Mouse (Mus musculus) thymus, adult 2 months (tissue): ENCODE measurements around the gene Dek.

Experiments used
- CTCF ChIP-seq: fragments of 200-500 bp; IDR thresholded peaks from 2 replicates; pipeline ENCODE4 v1.5.1; 2012; ENCODE audit warnings: mild to moderate bottlenecking, control low read depth, low read length, moderate library complexity, borderline replicate concordance; ENCODE audit not compliant: control insufficient read depth, poor library complexity, insufficient read depth; ENCODE audit errors: extremely low read depth
- POLR2A ChIP-seq: fragments of 200-500 bp; IDR thresholded peaks from 2 replicates; pipeline ENCODE4 v1.6.1; 2012; ENCODE audit warnings: mild to moderate bottlenecking, low read length, control low read depth, moderate library complexity; ENCODE audit not compliant: control insufficient read depth, poor library complexity, insufficient read depth; ENCODE audit errors: extremely low read depth

DNA sequence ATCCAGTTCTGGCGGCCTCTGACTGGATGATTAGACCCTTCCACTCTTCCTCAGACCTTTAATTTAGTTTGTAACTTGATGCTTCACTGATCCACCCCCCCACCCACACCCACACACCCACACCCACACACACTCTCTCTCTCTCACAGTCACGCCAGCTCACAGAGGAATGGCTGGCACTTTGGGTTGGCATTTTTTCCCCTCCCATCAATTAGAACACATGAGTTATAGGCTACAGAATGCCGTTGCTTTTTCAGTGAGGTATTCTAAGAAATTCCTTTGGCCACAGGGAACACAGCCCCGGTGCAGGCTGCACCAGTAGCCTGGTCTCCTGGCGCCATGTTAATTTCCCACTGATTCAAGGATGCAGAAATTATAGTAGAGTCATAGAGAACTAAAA is 19.6 kb upstream of the Dek start:
- TF ChIP-seq CTCF = no peak
- TF ChIP-seq POLR2A = no peak
